Mouse (Mus musculus): ENCODE measurements at regions not wholly inside any gene's neighbourhood (a gene's known extent, or its start where the extent isn't known, plus 50 kb on each side); places are given as distances from the start of the nearest gene placed in this dataset.

DNA sequence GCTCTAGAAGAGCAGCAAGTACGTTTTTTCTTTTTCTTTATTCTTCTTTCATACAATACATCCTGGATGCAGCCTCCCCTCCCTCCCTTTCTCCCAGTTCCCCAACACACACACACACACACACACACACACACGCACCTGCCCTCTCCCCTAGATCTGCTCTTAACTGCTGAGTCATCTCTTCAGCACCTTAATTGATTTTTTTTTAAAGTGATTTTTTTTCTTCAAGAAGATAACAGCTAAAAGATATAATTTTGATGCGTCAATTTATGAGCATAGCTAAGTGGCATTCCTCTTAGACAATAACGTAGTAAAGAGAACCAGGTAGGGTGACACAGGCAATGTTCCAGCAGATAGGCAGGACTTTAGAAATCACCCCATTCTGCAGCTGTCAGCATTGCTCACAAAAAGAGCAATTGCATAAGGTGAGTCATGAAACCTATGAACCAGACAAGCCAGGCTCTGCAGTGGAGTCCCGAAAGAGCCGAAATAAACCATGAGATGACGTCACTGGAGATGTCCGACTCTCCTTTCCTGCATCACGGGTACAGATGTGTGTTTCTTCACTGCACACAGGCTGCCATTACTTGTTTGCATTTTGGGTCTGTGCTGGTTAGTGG is 63.9 kb upstream of the Tnrc6a start:
- Histone ChIP-seq H3K4me1 (peaks cover 14% of the 10 kb centered on the region), H3K4me2 (no peak overlapping the region), H3K9ac (no peak overlapping the region), H3K27me3 (replicated peaks) (no peaks in the 10 kb centered on the region), H3K27ac (no peak overlapping the region), H3K4me3 (no peak overlapping the region), H3K9me3 (no peaks in the 10 kb centered on the region), H3K36me3 (replicated peaks) (no peaks in the 10 kb centered on the region)
- 78% methylated on average over 9 of the region's 9 CpGs for WGBS
- no peak for ATAC-seq (replicated peaks)

DNA sequence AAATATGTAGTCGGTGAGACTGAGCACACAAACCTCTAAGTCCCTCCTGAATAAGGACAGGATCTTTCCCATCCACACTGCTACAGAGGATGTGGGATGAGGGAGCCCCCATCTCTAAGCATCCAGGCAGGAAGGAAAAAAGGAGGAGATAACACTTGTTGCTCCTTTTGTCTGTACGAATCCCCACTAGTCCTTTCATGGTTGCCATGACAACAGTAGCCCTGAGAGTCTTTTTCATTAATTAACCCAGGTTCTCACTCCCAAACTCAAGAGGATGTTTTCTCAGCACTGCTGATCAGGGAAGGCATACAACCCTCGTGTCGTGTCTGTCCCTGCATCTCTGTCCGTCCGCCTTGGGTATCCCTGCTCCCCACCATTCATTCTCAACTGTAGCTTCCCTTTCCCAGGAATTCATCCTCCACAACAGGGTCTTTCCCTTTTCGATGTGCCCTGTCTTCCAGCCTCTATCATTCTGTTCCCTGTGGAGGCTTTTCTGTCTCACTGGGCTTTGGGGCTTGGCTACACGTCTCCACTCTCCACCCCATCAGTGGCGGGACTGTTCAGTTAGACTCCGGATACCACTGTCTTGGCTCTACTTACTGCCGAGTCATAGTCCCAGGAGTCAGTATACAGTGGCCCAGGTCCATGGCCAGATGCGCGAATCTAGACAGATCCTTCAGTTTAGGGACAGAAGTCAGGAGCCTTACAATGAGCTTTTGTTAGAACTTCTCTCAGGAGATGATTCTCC is 60.2 kb upstream of the Tnrc6a start:
- H3K9ac ChIP-seq: no peak overlapping the region
- no peak overlapping the region for H3K4me3 ChIP-seq
- H3K4me1 ChIP-seq: peaks cover 21% of the 10 kb centered on the region
- no peaks in the 10 kb centered on the region for H3K27me3 ChIP-seq (replicated peaks)
- H3K27ac ChIP-seq: peak overlapping the region; percentile 67
- ATAC-seq (replicated peaks): 0 out of 2 replicates have a peak, but pooled peaks have one; percentile 54
- H3K4me2 ChIP-seq: peak overlapping the region; percentile 4; the same call in 1 of the 2 replicates
- WGBS: 29% methylated on average over 13 of the region's 13 CpGs
- no peaks in the 10 kb centered on the region for H3K36me3 ChIP-seq (replicated peaks)
- no peaks in the 10 kb centered on the region for H3K9me3 ChIP-seq

DNA sequence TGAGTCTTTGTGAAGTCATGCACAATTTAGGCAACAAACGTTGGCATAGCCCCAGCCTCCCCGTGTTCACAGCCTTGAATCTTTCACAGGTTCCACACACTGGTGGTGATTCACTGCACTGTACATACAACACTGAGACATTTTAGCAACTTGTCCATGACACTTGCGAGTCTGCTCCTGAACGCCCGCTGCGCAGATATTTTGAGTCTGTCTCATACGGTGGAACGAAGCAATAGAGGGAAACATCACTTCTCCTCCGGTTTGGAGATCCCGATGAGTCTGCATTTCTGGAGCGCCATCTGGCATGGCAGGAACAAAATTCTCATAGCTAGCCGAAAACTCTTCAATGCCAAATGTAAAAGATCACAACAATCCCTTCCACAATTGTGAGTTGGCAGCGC is 57.7 kb upstream of the Tnrc6a start:
- Histone ChIP-seq H3K4me1 (peaks cover 36% of the 10 kb centered on the region), H3K9ac (no peak overlapping the region), H3K36me3 (replicated peaks) (no peaks in the 10 kb centered on the region), H3K4me2 (no peak overlapping the region), H3K9me3 (no peaks in the 10 kb centered on the region), H3K27me3 (replicated peaks) (no peaks in the 10 kb centered on the region), H3K4me3 (no peak overlapping the region), H3K27ac (no peak overlapping the region)
- no peak for ATAC-seq (replicated peaks)
- WGBS: 86% methylated on average over 13 of the region's 13 CpGs

DNA sequence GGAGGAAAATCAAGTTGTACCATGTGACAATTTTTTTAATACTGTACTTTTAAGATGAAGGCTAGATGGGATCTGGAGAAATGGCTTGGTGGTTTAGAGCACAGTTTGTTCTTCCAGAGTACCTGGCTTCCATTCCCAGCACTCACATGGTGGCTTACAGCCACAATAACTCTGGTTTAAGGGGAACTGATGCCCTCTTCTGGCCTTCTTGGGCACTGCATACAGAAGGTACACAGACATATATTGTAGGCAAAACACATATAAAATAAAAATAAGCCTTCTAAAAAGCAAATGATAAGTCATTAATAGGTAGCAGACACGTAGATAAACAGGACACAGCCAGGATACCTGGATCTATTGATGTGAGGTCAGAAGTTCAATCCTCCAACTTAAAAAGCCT is 56.3 kb upstream of the Tnrc6a start:
- H3K27me3 ChIP-seq (replicated peaks): no peaks in the 10 kb centered on the region

DNA sequence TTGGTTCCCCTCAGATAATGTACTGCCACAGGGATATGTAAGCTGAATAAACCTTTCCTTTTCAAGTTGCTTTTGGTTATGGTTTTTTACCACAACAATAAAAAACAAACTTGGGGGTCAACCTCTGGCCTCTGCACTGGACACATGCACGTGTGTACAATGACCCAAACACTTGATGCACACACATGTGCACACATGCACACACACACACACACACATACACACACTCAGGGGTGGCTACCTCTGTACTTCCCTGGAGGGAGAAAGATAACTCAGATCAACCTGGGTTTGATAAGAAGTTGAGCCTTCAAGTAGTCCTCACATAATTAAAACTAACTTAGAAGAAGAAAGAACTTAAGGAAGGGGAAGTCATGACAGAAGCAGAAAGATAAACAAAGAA is 55.4 kb upstream of the Tnrc6a start:
- Histone ChIP-seq H3K4me1 (peaks cover 29% of the 10 kb centered on the region), H3K27me3 (replicated peaks) (no peaks in the 10 kb centered on the region), H3K4me2 (no peak overlapping the region), H3K36me3 (replicated peaks) (no peaks in the 10 kb centered on the region), H3K4me3 (no peak overlapping the region), H3K9ac (no peak overlapping the region), H3K9me3 (no peaks in the 10 kb centered on the region), H3K27ac (peak overlapping the region; percentile 45; the same call in 1 of the 2 replicates)
- ATAC-seq (replicated peaks): 0 out of 2 replicates have a peak, but pooled peaks have one; percentile 41
- 57% methylated on average over 1 of the region's 1 CpGs for WGBS

More for the DNA sequence above, 56.3 kb upstream of the Tnrc6a start:
- Histone ChIP-seq H3K4me2 (no peak overlapping the region), H3K4me3 (no peak overlapping the region), H3K9ac (no peak overlapping the region), H3K4me1 (peaks cover 36% of the 10 kb centered on the region), H3K36me3 (replicated peaks) (no peaks in the 10 kb centered on the region), H3K27ac (no peak overlapping the region), H3K9me3 (no peaks in the 10 kb centered on the region)
- no peak for ATAC-seq (replicated peaks)
- WGBS: 88% methylated on average over 1 of the region's 1 CpGs

DNA sequence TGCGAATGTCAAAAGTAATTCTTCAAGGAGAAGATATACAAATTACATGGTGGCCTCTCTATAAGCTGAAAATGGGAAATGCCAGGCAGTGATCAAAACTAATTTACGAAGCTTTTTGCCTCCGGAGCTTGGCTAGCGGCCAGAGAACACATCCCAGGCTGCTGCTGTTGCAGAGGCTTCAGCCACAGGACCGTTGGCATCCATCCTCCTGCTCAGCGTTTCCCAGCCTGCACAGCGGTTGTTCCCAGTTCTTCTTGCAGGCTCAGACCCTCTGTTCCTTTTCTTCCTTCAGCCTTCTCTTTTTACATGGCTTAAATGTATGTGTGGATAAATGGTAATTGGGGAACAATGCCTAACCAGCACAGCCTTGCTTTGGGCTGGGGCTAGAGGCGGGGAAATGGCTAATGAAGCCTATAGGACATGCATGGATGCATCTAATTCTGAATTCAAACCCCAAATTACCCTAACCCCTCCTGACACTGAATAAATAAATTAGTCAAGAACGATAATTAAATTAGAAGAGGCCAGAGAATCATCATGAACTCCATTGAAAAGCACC is 54.9 kb upstream of the Tnrc6a start:
- Histone ChIP-seq H3K27me3 (replicated peaks) (no peaks in the 10 kb centered on the region), H3K27ac (peak overlapping the region; percentile 87), H3K36me3 (replicated peaks) (no peaks in the 10 kb centered on the region), H3K9ac (no peak overlapping the region), H3K4me3 (no peak overlapping the region), H3K4me1 (peaks cover 23% of the 10 kb centered on the region), H3K4me2 (peak overlapping the region; percentile 14; the same call in 1 of the 2 replicates), H3K9me3 (no peaks in the 10 kb centered on the region)
- WGBS: 18% methylated on average over 9 of the region's 9 CpGs
- ATAC-seq (replicated peaks): peak; percentile 81

DNA sequence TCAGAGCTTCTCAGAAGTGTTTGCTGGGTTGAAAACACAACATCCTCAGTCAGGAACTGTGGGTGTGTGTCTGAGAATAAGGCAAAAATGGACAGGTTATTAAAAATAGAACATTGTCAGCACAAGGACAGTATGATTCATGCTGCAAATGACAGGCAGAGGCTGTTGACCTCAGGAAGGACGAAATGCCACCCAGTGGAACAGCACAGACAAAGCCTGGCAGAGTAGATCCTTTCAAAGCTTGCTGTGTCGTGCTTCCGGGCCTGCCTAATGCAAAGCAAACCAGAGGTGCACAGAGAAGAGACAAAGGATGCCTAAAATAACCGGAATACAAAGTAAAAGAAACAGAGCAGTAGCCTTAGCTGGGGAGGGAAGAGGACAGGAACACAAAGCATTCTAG is 54.4 kb upstream of the Tnrc6a start:
- no peak overlapping the region for H3K9ac ChIP-seq
- 6% methylated on average over 4 of the region's 4 CpGs for WGBS
- H3K4me3 ChIP-seq: no peak overlapping the region
- peak overlapping the region; percentile 87 for H3K27ac ChIP-seq
- no peaks in the 10 kb centered on the region for H3K36me3 ChIP-seq (replicated peaks)
- ATAC-seq (replicated peaks): peak; percentile 74
- H3K9me3 ChIP-seq: no peaks in the 10 kb centered on the region
- no peak overlapping the region for H3K4me2 ChIP-seq
- no peaks in the 10 kb centered on the region for H3K27me3 ChIP-seq (replicated peaks)
- peaks cover 21% of the 10 kb centered on the region for H3K4me1 ChIP-seq

DNA sequence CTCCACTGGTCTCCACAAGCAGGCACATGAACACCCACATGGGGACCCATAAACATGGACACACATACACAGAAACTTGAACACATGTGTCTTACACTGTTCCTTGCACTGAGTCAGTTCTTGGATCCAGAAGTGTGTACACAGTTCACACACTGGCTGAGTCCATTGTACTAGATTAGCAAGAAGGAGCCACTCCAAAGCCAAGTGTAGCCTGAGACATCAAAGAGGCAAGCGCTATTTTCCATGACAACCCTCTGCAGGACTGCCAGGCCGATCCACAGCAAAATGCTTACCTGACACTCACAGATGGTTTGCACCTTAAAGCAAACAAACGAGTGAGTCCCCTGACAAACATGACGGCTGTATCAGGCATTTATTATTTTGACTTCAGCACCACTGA is 52.8 kb upstream of the Tnrc6a start:
- Histone ChIP-seq H3K9me3 (no peaks in the 10 kb centered on the region), H3K27ac (no peak overlapping the region), H3K4me2 (no peak overlapping the region), H3K27me3 (replicated peaks) (no peaks in the 10 kb centered on the region), H3K4me1 (peaks cover 21% of the 10 kb centered on the region), H3K36me3 (replicated peaks) (no peaks in the 10 kb centered on the region), H3K4me3 (no peak overlapping the region), H3K9ac (no peak overlapping the region)
- WGBS: 53% methylated on average over 4 of the region's 4 CpGs
- ATAC-seq (replicated peaks): no peak

All from midbrain, embryonic 15.5 days (tissue).